Mouse (Mus musculus): ENCODE results near the gene Ints3. TPM values are rescaled to one million over a fixed set of nuclear protein-coding genes. Genes with fewer than 3 reads are reported as not detected.

Gene Ints3
- polyA plus RNA-seq, 1 experiment from 2014 or later: 31.1 TPM

Other genes with a start within 250 kb of the Ints3 start
- gene Rps27, start 220.0 kb downstream of the Ints3 start, polyA plus RNA-seq (2015; fragmentation: Nextera tagmentation; extraction: Ambion mirVana): 1,327 and 1,965 TPM in 2 replicates
- gene Rab13, start 219.9 kb downstream of the Ints3 start, polyA plus RNA-seq (2015; fragmentation: Nextera tagmentation; extraction: Ambion mirVana): 35.4 and 38.9 TPM in 2 replicates
- gene Jtb, start 202.0 kb downstream of the Ints3 start, polyA plus RNA-seq (2015; fragmentation: Nextera tagmentation; extraction: Ambion mirVana): 107 and 113 TPM in 2 replicates
- 8.9 and 9.1 TPM in 2 replicates for gene Creb3l4, start 190.1 kb downstream of the Ints3 start, polyA plus RNA-seq (2015; fragmentation: Nextera tagmentation; extraction: Ambion mirVana)
- gene Slc39a1, start 185.4 kb downstream of the Ints3 start, polyA plus RNA-seq (2015; fragmentation: Nextera tagmentation; extraction: Ambion mirVana): 86.2 and 92.6 TPM in 2 replicates
- 25.9 and 26.9 TPM in 2 replicates for gene Crtc2, start 179.5 kb downstream of the Ints3 start, polyA plus RNA-seq (2015; fragmentation: Nextera tagmentation; extraction: Ambion mirVana)
- 4.9 and 5.6 TPM in 2 replicates for gene Dennd4b, start 168.4 kb downstream of the Ints3 start, polyA plus RNA-seq (2015; fragmentation: Nextera tagmentation; extraction: Ambion mirVana)
- 19.0 and 24.5 TPM in 2 replicates for gene Gatad2b, start 140.4 kb downstream of the Ints3 start, polyA plus RNA-seq (2015; fragmentation: Nextera tagmentation; extraction: Ambion mirVana)
- 39.6 and 44.3 TPM in 2 replicates for gene Slc27a3, start 43.7 kb downstream of the Ints3 start, polyA plus RNA-seq (2015; fragmentation: Nextera tagmentation; extraction: Ambion mirVana)
- 2.8 and 5.0 TPM in 2 replicates for gene Npr1, start 32.2 kb upstream of the Ints3 start, polyA plus RNA-seq (2015; fragmentation: Nextera tagmentation; extraction: Ambion mirVana)
- 265 and 286 TPM in 2 replicates for gene Ilf2, start 42.5 kb upstream of the Ints3 start, polyA plus RNA-seq (2015; fragmentation: Nextera tagmentation; extraction: Ambion mirVana)
- gene Snapin, start 57.4 kb upstream of the Ints3 start, polyA plus RNA-seq (2015; fragmentation: Nextera tagmentation; extraction: Ambion mirVana): 85.5 and 100 TPM in 2 replicates
- 187 and 195 TPM in 2 replicates for gene Chtop, start 75.9 kb upstream of the Ints3 start, polyA plus RNA-seq (2015; fragmentation: Nextera tagmentation; extraction: Ambion mirVana)
- 13.5 and 16.5 TPM in 2 replicates for gene S100a1, start 80.8 kb upstream of the Ints3 start, polyA plus RNA-seq (2015; fragmentation: Nextera tagmentation; extraction: Ambion mirVana)
- gene S100a13, start 80.8 kb upstream of the Ints3 start, polyA plus RNA-seq (2015; fragmentation: Nextera tagmentation; extraction: Ambion mirVana): 24.2 and 26.7 TPM in 2 replicates
- gene S100a14, start 93.2 kb upstream of the Ints3 start, polyA plus RNA-seq (2015; fragmentation: Nextera tagmentation; extraction: Ambion mirVana): 22.7 and 25.5 TPM in 2 replicates
- 95.0 and 96.5 TPM in 2 replicates for gene S100a16, start 103.6 kb upstream of the Ints3 start, polyA plus RNA-seq (2015; fragmentation: Nextera tagmentation; extraction: Ambion mirVana)
- gene S100a3, start 127.0 kb upstream of the Ints3 start, polyA plus RNA-seq (2015; fragmentation: Nextera tagmentation; extraction: Ambion mirVana): 0.44 and 0.62 TPM in 2 replicates
- not detected in 2 replicates for gene S100a2, start 156.6 kb upstream of the Ints3 start, polyA plus RNA-seq (2015; fragmentation: Nextera tagmentation; extraction: Ambion mirVana)
- not detected in 2 replicates for gene Gm42674, start 168.3 kb upstream of the Ints3 start, polyA plus RNA-seq (2015; fragmentation: Nextera tagmentation; extraction: Ambion mirVana)
- 18.8 and 19.2 TPM in 2 replicates for gene S100a4, start 170.1 kb upstream of the Ints3 start, polyA plus RNA-seq (2015; fragmentation: Nextera tagmentation; extraction: Ambion mirVana)
- not detected in 2 replicates for gene S100a5, start 174.9 kb upstream of the Ints3 start, polyA plus RNA-seq (2015; fragmentation: Nextera tagmentation; extraction: Ambion mirVana)
- gene S100a6, start 179.3 kb upstream of the Ints3 start, polyA plus RNA-seq (2015; fragmentation: Nextera tagmentation; extraction: Ambion mirVana): 89.9 and 97.9 TPM in 2 replicates
- 0.41 TPM in 1 of 2 replicates, not detected in the other for gene S100a7a, start 220.4 kb upstream of the Ints3 start, polyA plus RNA-seq (2015; fragmentation: Nextera tagmentation; extraction: Ambion mirVana)
- 5.9 and 15.4 TPM in 2 replicates for gene S100a8, start 235.4 kb upstream of the Ints3 start, polyA plus RNA-seq (2015; fragmentation: Nextera tagmentation; extraction: Ambion mirVana)

Measured in embryonic facial prominence, embryonic 13.5 days (tissue).